Mouse (Mus musculus) lung, adult 18-20 months (tissue): ENCODE measurements around the gene Vmn1r172.
"Not testable (repeated sequence)": the region's sequence is repeated elsewhere in the genome, so short reads cannot be mapped to it uniquely, and the experiment has no call there.

Experiments
- DNase-seq, 2 experiments: peaks; one replicate each; pipeline ENCODE4 v3.0.0; 2022; ENCODE audit warnings: mixed read lengths in 2 of 2

Vmn1r172 gene

DNA sequence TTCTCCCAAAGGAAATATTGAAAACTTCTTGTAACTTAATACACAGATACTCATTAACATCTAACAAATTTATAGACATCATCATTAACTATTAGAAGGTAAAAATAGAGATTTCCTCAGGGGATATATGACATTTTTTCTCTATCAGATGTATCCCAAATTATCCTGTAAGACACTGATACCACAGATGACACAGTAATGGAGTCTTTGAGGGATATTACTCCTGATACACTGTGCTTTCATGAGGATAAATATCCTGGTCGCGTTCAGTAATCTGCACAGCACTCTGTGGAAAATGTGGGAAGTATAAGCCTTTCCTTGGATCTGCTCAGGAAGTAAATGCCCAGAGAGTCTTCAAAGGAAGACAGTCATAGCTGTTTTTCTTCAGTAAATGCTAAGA is at the start of gene Vmn1r172:
Gene Vmn1r172 (plus strand): TSS at position 301 of the 400 bp plus-strand sequence.
- DNase-seq = no peak

GRCm38 (mm10) chr7:23630422-23630821 is 27.7 kb upstream of the Vmn1r172 start, which contains the start of gene Vmn1r171:
Vmn1r171 (plus strand) TSS chr7:23630722.
- DNase-seq = no peak

DNA sequence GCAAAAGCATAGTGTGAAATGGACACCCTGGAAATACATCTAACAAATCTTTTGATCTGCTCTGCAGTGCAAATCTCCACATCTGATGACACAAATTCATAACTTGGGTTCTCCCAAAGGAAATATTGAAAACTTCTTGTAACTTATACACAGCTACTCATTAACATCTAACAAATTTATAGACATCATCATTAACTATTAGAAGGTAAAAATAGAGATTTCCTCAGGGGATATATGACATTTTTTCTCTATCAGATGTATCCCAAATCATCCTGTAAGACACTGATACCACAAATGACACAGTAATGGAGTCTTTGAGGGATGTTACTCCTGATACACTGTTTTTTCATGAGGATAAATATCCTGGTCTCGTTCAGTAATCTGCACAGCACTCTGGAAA is 42.3 kb downstream of the Vmn1r172 start, which contains the start of gene Vmn1r173:
Gene Vmn1r173 (plus strand): TSS at position 301 of the 400 bp plus-strand sequence.
- not testable (repeated sequence) for DNase-seq
